Mouse (Mus musculus) C2C12 (cell line): ENCODE data around the gene Ltbp1. TPM values are rescaled to one million over a fixed set of nuclear protein-coding genes. Genes with fewer than 3 reads are reported as not detected.
A peak's percentile ranks its signal among the peaks of the same experiment; 100 is the strongest.

ENCODE experiments used
- H3K27me3 ChIP-seq: one replicate; pipeline ENCODE4 v1.6.1; 2011; ENCODE audit not compliant: control insufficient read depth, insufficient read depth, insufficient read length
- H3K36me3 ChIP-seq: one replicate; pipeline ENCODE4 v1.6.1; 2011; ENCODE audit not compliant: control insufficient read depth, insufficient read depth
- H3K4me3 ChIP-seq: one replicate; pipeline ENCODE4 v1.5.1; 2011; ENCODE audit warnings: mild to moderate bottlenecking, control low read depth; ENCODE audit not compliant: poor library complexity, insufficient read depth, severe bottlenecking
- H3K79me2 ChIP-seq: one replicate; pipeline ENCODE4 v1.6.1; 2011; ENCODE audit not compliant: control insufficient read depth, insufficient read depth
- H3K79me3 ChIP-seq: one replicate; pipeline ENCODE4 v1.6.1; 2011; ENCODE audit warnings: low read depth, control low read depth
- H3ac ChIP-seq: one replicate; pipeline ENCODE3; 2011; ENCODE audit warnings: low read depth; ENCODE audit not compliant: control insufficient read depth, insufficient read length
- CEBPB ChIP-seq: IDR thresholded peaks from one replicate; pipeline ENCODE4 v1.6.1; 2011; ENCODE audit warnings: low read depth, mild to moderate bottlenecking, control low read depth, moderate library complexity
- CTCF ChIP-seq: IDR thresholded peaks from one replicate; pipeline ENCODE4 v1.5.1; 2011; ENCODE audit not compliant: control insufficient read depth, insufficient read depth, insufficient read length
- FOSL1 ChIP-seq: IDR thresholded peaks from one replicate; pipeline ENCODE4 v1.8.0; 2011; ENCODE audit warnings: mild to moderate bottlenecking, low read length; ENCODE audit not compliant: poor library complexity, insufficient read depth, severe bottlenecking
- MAX ChIP-seq: IDR thresholded peaks from one replicate; pipeline ENCODE4 v1.6.1; 2011; ENCODE audit warnings: mild to moderate bottlenecking, control low read depth
- MYOD1 ChIP-seq: IDR thresholded peaks from one replicate; pipeline ENCODE4 v1.6.1; 2011; ENCODE audit warnings: low read depth; ENCODE audit not compliant: control insufficient read depth, insufficient read length
- MYOG ChIP-seq: IDR thresholded peaks from one replicate; pipeline ENCODE4 v1.6.1; 2011; ENCODE audit not compliant: control insufficient read depth, insufficient read length; ENCODE audit errors: extremely low read depth
- USF1 ChIP-seq: IDR thresholded peaks from one replicate; pipeline ENCODE4 v1.6.1; 2011; ENCODE audit warnings: low read depth, mild to moderate bottlenecking, control low read depth, moderate library complexity
- polyA plus RNA-seq: library from polyadenylated mRNA; unstranded; fragments of >200 nt; fragmentation: generic; extraction: Trizol; gene quantifications from one replicate; pipeline ENCODE4 v1.2.1, GENCODE M21; 2012; ENCODE audit warnings: missing spikeins

The Ltbp1 gene
- polyA plus RNA-seq, 1 experiment = 41.8 TPM

DNA sequence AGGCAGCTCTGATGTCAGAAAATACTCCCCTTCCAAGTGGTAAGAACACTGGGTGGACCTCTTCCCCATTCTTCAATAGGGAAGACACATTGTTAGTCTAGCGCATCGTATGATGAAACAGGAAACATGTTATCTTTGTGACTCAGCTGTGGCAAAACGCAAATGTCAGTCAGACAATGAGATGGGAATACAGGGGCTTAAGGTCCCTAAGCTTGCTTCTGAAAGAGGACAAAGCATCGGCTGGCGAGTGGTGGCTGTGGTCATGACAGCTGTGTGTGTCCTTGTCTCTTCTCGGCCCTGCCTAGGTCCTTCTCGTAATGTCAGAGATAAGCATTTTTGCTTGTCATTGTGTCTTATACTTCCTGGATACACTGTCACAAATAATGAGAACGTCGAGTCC is 194.3 kb downstream of the Ltbp1 start:
- Histone ChIP-seq H3K27me3 (no peaks in the 10 kb centered on the region), H3K79me2 (peaks cover 95% of the 10 kb centered on the region), H3K4me3 (no peak overlapping the region), H3K79me3 (peaks cover 59% of the 10 kb centered on the region), H3K36me3 (peaks cover 47% of the 10 kb centered on the region), H3ac (no peak overlapping the region)
- TF ChIP-seq MYOG = no peak
- TF ChIP-seq CEBPB = peak; percentile 85
- TF ChIP-seq CTCF = no peak
- peak; percentile 94 for TF ChIP-seq MYOD1
- TF ChIP-seq USF1 = no peak
- TF ChIP-seq MAX = no peak
- TF ChIP-seq FOSL1 = peak; percentile 68

DNA sequence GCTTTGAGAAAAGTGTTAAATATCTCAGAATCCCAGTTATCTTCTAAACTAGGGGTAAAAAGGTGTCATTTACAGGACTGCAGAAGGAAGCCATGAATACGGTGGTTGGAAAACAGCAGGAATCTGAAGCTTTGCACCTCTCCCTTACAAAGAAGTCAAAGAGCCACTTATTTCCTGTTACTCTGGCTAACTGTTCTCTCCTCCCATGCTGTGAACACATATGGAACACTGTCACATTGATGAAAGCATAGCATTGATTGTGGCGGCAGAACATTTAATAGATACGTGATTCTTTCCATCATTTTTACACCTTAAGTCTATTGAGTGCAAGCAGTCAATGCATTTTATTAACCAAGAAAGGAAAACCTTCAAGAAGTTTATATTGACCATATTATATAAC is 196.9 kb downstream of the Ltbp1 start:
- no peak for TF ChIP-seq MAX
- TF ChIP-seq MYOD1 = no peak
- TF ChIP-seq MYOG = no peak
- no peak for TF ChIP-seq USF1
- Histone ChIP-seq H3K36me3 (peaks cover 60% of the 10 kb centered on the region), H3K79me2 (peaks cover 94% of the 10 kb centered on the region), H3K27me3 (no peaks in the 10 kb centered on the region), H3K79me3 (peaks cover 66% of the 10 kb centered on the region), H3K4me3 (no peak overlapping the region), H3ac (no peak overlapping the region)

DNA sequence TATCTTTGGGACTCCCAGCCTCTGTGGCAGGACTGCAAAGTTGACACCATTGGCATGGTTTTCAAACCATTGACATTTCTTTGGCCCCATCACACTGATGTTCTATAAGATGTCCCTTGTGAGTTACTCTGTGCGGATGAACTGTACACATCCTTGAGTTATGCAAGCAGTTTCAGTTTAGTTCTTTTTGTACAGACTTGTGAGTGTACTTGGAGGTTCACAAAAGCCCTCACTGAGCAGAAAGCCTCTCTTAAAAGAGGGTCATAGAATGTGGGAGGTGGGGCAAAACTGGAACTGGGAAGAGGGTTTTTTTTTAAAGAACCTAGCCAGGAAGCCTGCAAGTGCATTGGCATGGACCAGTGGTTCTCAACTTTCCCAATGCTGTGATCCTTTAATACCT is 198.7 kb downstream of the Ltbp1 start:
- H3K27me3 ChIP-seq = no peaks in the 10 kb centered on the region

DNA sequence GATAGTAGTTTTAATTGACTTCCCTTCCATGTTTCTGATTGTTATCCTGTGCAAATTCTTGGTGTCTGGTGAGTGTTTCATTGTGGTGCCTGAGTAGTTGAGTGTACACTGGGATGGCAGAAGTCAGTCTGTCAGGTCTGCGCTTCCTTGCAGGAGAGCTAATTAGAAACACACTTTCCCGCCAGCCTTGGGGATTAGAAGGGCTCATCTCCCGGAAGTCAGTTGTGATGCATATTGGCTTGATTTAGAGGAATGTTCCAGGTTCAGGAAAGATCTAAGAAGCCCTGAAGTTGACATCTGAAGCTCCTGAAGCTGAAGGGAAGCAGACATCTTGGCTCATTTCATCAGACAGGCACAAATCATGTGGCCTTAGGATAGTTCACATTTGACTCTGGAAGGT is 200.9 kb downstream of the Ltbp1 start:
- no peaks in the 10 kb centered on the region for H3K27me3 ChIP-seq
- H3K4me3 ChIP-seq = no peak overlapping the region
- H3K79me3 ChIP-seq = peaks cover 73% of the 10 kb centered on the region
- H3K79me2 ChIP-seq = peaks cover 98% of the 10 kb centered on the region
- TF ChIP-seq USF1 (no peak), CTCF (no peak), CEBPB (no peak), MAX (no peak), MYOG (no peak), MYOD1 (no peak), FOSL1 (no peak)
- H3ac ChIP-seq = no peak overlapping the region
- peaks cover 56% of the 10 kb centered on the region for H3K36me3 ChIP-seq

More for the DNA sequence above, 198.7 kb downstream of the Ltbp1 start:
- Histone ChIP-seq H3K79me3 (peaks cover 71% of the 10 kb centered on the region), H3K4me3 (no peak overlapping the region), H3K79me2 (peaks cover 94% of the 10 kb centered on the region), H3K36me3 (peaks cover 63% of the 10 kb centered on the region), H3ac (no peak overlapping the region)
- no peak for TF ChIP-seq CEBPB
- TF ChIP-seq USF1 = no peak
- no peak for TF ChIP-seq MYOD1

DNA sequence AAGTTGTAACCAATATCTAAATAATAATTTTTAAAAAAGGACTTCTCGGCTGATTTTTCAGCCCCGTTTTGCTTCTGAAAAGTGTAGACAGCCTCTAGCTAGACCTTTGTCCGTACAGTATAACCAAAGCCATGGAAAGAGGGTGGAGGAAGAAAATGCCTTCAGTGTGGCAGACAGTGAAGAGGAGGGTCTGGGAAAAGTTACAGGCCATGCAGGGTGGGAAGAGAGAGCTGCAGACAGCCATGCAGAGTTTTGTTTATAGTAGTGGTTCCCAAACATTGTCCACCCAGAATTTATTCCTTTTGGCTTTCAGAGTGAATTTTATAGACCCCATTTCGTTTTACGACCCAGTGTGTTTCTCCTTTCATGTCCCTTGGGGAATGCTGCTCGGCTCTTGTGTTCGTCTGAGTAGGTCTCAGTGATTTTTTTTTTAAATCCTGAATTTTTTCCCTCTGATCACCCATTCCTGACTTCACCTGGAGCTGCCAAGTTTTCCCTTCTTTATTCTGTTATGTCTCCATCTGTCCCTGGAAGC is 202.9 kb downstream of the Ltbp1 start:
- no peaks in the 10 kb centered on the region for H3K27me3 ChIP-seq
- H3K36me3 ChIP-seq = peaks cover 44% of the 10 kb centered on the region
- peaks cover 98% of the 10 kb centered on the region for H3K79me2 ChIP-seq
- TF ChIP-seq FOSL1 (no peak), MAX (no peak), MYOD1 (no peak), USF1 (no peak), CTCF (no peak), CEBPB (no peak), MYOG (no peak)
- no peak overlapping the region for H3ac ChIP-seq
- H3K79me3 ChIP-seq = peaks cover 71% of the 10 kb centered on the region
- H3K4me3 ChIP-seq = no peak overlapping the region

DNA sequence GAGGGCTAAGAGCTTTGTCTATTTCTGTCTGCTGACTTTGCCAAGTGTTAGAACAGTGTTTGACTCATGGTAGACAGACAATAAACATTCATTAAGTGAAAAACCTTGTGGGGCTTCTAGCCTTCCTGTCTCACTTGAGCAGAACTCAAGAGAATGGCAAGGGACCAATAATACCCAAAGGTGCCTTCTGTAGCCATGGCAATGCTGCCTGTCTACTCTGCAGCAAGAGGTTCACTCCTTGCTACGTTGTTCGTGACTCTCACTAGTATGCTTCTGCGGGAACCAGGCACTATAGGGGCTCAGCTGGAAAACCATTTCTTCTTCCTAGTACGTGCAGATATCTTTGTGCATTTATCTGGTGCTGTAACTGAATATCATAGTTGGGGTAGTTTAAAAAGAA is 205.2 kb downstream of the Ltbp1 start:
- Histone ChIP-seq H3K79me2 (peaks cover 97% of the 10 kb centered on the region), H3K27me3 (no peaks in the 10 kb centered on the region), H3K36me3 (peaks cover 32% of the 10 kb centered on the region), H3K4me3 (no peak overlapping the region), H3K79me3 (peaks cover 55% of the 10 kb centered on the region), H3ac (no peak overlapping the region)
- TF ChIP-seq CEBPB (no peak), MYOG (no peak), CTCF (no peak), MAX (no peak), USF1 (no peak), FOSL1 (no peak), MYOD1 (no peak)
